Comparison of ENCODE assay signal across 9 mouse cellular contexts in the genomic region with DNA sequence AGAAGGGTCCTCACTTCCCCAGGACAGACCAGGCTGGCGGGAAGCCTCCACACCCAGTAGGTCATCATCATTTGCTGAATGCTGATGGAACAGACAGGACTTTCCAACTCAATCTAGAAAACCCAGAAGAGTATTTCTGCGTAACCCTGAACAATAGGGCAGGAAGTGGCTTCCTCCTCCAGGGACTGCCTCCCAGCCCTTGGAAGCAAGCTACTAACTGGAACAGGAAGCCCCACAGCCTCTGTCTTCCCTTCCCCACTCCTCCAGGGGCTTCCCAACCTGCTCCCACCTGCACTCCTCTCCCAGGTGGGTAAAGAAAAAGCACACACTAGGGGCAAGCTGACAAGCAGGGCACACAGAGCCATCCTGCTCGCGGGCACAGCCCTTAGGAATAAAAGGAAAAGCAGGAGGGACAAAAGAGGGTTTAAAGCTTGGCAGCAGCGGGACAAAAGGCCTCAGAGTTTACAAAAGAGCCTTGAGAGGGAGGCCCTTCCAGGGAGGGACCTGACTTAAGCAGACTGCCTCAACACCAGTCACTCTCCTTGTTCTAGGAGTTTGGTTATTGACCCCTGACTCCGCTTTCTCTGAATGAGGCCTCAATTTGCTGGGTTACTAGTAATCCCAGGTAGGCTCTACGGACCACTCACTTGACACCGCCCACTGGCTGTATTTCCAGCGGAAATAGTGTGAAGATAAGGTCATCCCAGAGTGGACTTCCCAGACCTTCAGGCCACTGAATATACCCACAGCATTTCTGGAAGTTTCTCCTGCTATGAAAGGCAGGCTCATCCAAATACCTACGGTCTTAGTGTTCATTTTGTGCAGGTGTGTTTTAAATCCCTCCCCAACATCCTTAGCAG. TPM values are rescaled to one million over a fixed set of nuclear protein-coding genes. Genes with fewer than 3 reads are reported as not detected.
DNase-seq lines count a peak whose midpoint lies in the region; ATAC-seq and TF ChIP-seq lines count a peak whose summit lies in the region.
"Had no signal": no experiment of that assay in that cellular context is flagged by ENCODE, and none has a peak within 500 bp of the region (broad histone marks: within the 10 kb centered on the region; RNA-seq: fewer than 3 reads in every experiment).

No protein-coding gene starts in this region.

- H3K4me2 ChIP-seq in liver, postnatal 0 days (ENCODE audit: low read depth, low read length), result no peak overlapping the region
- H3K4me2 ChIP-seq in stomach, embryonic 15.5 days, result peak overlapping the region; percentile 28

- TF ChIP-seq EP300 in liver, postnatal 0 days (IDR thresholded peaks at IDR 0.05; ENCODE audit: low read depth), result no peak

- 52% methylated on average over 10 of the region's 10 CpGs for WGBS in liver, postnatal 0 days (ENCODE audit: insufficient replicate concordance)
- 35% methylated on average over 10 of the region's 10 CpGs for WGBS in stomach, embryonic 15.5 days

- H3K4me1 ChIP-seq in testis, adult 2 months (ENCODE audit: control insufficient read depth, insufficient read depth, low read length), result peaks cover 11% of the 10 kb centered on the region
- peaks cover 12% of the 10 kb centered on the region for H3K4me1 ChIP-seq in liver, postnatal 0 days (ENCODE audit: insufficient read depth)
- peaks cover 27% of the 10 kb centered on the region for H3K4me1 ChIP-seq in stomach, embryonic 15.5 days

- H3K27ac ChIP-seq in testis, adult 2 months (ENCODE audit: control insufficient read depth, insufficient read depth, low read depth, low read length), result peak overlapping the region; percentile 22; the same call in 1 of the 2 replicates
- H3K27ac ChIP-seq in liver, postnatal 0 days (ENCODE audit: low read depth), result peak overlapping the region; percentile 65
- peak overlapping the region; percentile 96 for H3K27ac ChIP-seq in stomach, embryonic 15.5 days

- TF ChIP-seq POLR2A in testis, adult 2 months (IDR thresholded peaks at IDR 0.05; ENCODE audit: control insufficient read depth, low read depth, low read length), result no peak

- no peaks in the 10 kb centered on the region for H3K9me3 ChIP-seq in liver, postnatal 0 days (ENCODE audit: low read length)
- H3K9me3 ChIP-seq in stomach, embryonic 15.5 days, result no peaks in the 10 kb centered on the region
- H3K9me3 ChIP-seq: G1E had no signal

- no peaks in the 10 kb centered on the region for H3K27me3 ChIP-seq in testis, adult 2 months (ENCODE audit: control insufficient read depth, insufficient read depth, low read length)
- H3K27me3 ChIP-seq in liver, postnatal 0 days (ENCODE audit: insufficient read depth, low read length), result no peaks in the 10 kb centered on the region
- H3K27me3 ChIP-seq in stomach, embryonic 15.5 days (replicated peaks), result no peaks in the 10 kb centered on the region

- no peaks in the 10 kb centered on the region for H3K36me3 ChIP-seq in testis, adult 2 months (ENCODE audit: control insufficient read depth, insufficient read depth, low read length)
- no peaks in the 10 kb centered on the region; the same call in 1 of the 2 replicates for H3K36me3 ChIP-seq in liver, postnatal 0 days (replicated peaks; ENCODE audit: insufficient read depth, low read length)
- H3K36me3 ChIP-seq in stomach, embryonic 15.5 days, result peaks cover 5% of the 10 kb centered on the region; the same call in 1 of the 2 replicates

- no peak overlapping the region for H3K4me3 ChIP-seq in testis, adult 2 months (ENCODE audit: control insufficient read depth, low read depth, low read length)
- no peak overlapping the region for H3K4me3 ChIP-seq in liver, postnatal 0 days (ENCODE audit: low read depth, low read length)
- H3K4me3 ChIP-seq in stomach, embryonic 15.5 days (replicated peaks), result no peak overlapping the region

- ATAC-seq in liver, postnatal 0 days, result no peak
- no peak for ATAC-seq in stomach, embryonic 15.5 days (ENCODE audit: insufficient read depth, low FRiP score, low read depth)

- TF ChIP-seq CTCF in testis, adult 2 months (IDR thresholded peaks at IDR 0.05; ENCODE audit: control insufficient read depth, insufficient read depth, insufficient replicate concordance, low read depth, low read length), result no peak
- no peak for TF ChIP-seq CTCF in liver, postnatal 0 days (IDR thresholded peaks at IDR 0.05; ENCODE audit: low read depth)

- DNase-seq in testis, postnatal 10 days (ENCODE audit: low spot score), result no peak
- DNase-seq in heart, postnatal 4 days, result peak; percentile 51
- DNase-seq in liver, postnatal 0 days, result no peak
- no peak for DNase-seq in right cerebral cortex, postnatal 14 days
- no peak for DNase-seq in cerebellum, postnatal 4 days (ENCODE audit: low spot score in 2 of 2)
- no peak for DNase-seq in ovary, postnatal 10 days (ENCODE audit: low spot score)

- H3K9ac ChIP-seq in liver, postnatal 0 days (replicated peaks), result no peak overlapping the region
- no peak overlapping the region for H3K9ac ChIP-seq in stomach, embryonic 15.5 days

RNA-seq across cellular contexts. Expression of gene Zfp46, which starts 1.6 kb away (rescaled TPM):
- 4.8 and 5.4 TPM in 2 replicates for polyA plus RNA-seq in testis, adult 2 months (2012; rRNA removed)
- total RNA-seq in heart, postnatal 4 days (2021), result 10 to 100 TPM; 47.0 to 50.1 TPM
- 1.6 and 1.9 TPM in 2 replicates for polyA plus RNA-seq in liver, postnatal 0 days (2015; fragmentation: Nextera tagmentation; extraction: Ambion mirVana)
- polyA plus RNA-seq in stomach, embryonic 15.5 days (2015; fragmentation: Nextera tagmentation; extraction: Ambion mirVana), result 20.3 and 21.0 TPM in 2 replicates

RNA-seq across cellular contexts. Expression of gene Hnrnpr, which starts 27.9 kb away (rescaled TPM):
- polyA plus RNA-seq in testis, adult 2 months (2012; rRNA removed), result 25.5 and 30.3 TPM in 2 replicates
- 10 to 100 TPM; 91.9 to 99.3 TPM for total RNA-seq in heart, postnatal 4 days (2021)
- 36.6 and 39.1 TPM in 2 replicates for polyA plus RNA-seq in liver, postnatal 0 days (2015; fragmentation: Nextera tagmentation; extraction: Ambion mirVana)
- polyA plus RNA-seq in stomach, embryonic 15.5 days (2015; fragmentation: Nextera tagmentation; extraction: Ambion mirVana), result 143 and 149 TPM in 2 replicates

RNA-seq across cellular contexts. Expression of gene Tcea3, which starts 35.3 kb away (rescaled TPM):
- 0.49 and 0.54 TPM in 2 replicates for polyA plus RNA-seq in testis, adult 2 months (2012; rRNA removed)
- 10 to 100 TPM; 55.2 to 56.7 TPM for total RNA-seq in heart, postnatal 4 days (2021)
- 37.6 and 41.7 TPM in 2 replicates for polyA plus RNA-seq in liver, postnatal 0 days (2015; fragmentation: Nextera tagmentation; extraction: Ambion mirVana)
- polyA plus RNA-seq in stomach, embryonic 15.5 days (2015; fragmentation: Nextera tagmentation; extraction: Ambion mirVana), result 18.9 and 20.8 TPM in 2 replicates
- polyA plus RNA-seq: G1E had no signal

Comparison
In these comparisons a context has a peak if more than half of its experiments do, and no peak if none do; other contexts are left out.
1. H3K27ac ChIP-seq: peak in every context shown above with its lines; median percentile 96 in stomach, embryonic 15.5 days; 65 in liver, postnatal 0 days; 22 in testis, adult 2 months.
2. RNA of gene Tcea3, which starts 35.3 kb away (polyA plus RNA-seq): 37.6 to 41.7 TPM in liver, postnatal 0 days and 18.9 to 20.8 TPM in stomach, embryonic 15.5 days; 0.49 to 0.54 TPM in testis, adult 2 months; every median in the first group is over 10 times any median in the second.